Mouse (Mus musculus) forebrain, embryonic 12.5 days (tissue): ENCODE measurements around the gene Crocc. TPM values are rescaled to one million over a fixed set of nuclear protein-coding genes. Genes with fewer than 3 reads are reported as not detected.

Experiments used
- ATAC-seq: fragments of 200-750 bp; cut with Nextera tagmentation; 2 replicates; pipeline ENCODE4 v1.8.0; 2017; ENCODE audit warnings: moderate TSS enrichment; ENCODE audit not compliant: low FRiP score
- H3K27ac ChIP-seq: fragments of 300-500 bp; sonication (generic); 2 replicates; pipeline ENCODE4 v1.5.1; 2016; ENCODE audit warnings: mild to moderate bottlenecking
- H3K27me3 ChIP-seq: fragments of 300-500 bp; sonication (generic); 2 replicates; pipeline ENCODE4 v1.6.1; 2016; ENCODE audit warnings: mild to moderate bottlenecking
- H3K36me3 ChIP-seq: fragments of 300-500 bp; sonication (generic); replicated peaks from 2 replicates; pipeline ENCODE4 v1.6.1; 2016; ENCODE audit warnings: mild to moderate bottlenecking
- H3K4me1 ChIP-seq: fragments of 300-500 bp; sonication (generic); 2 replicates; pipeline ENCODE4 v1.6.1; 2016
- H3K4me2 ChIP-seq: fragments of 300-500 bp; sonication (generic); 2 replicates; pipeline ENCODE4 v1.6.1; 2016; ENCODE audit warnings: mild to moderate bottlenecking, moderate library complexity
- H3K4me3 ChIP-seq: fragments of 300-500 bp; sonication (generic); replicated peaks from 2 replicates; pipeline ENCODE4 v1.5.1; 2016; ENCODE audit warnings: mild to moderate bottlenecking
- H3K9ac ChIP-seq: fragments of 300-500 bp; sonication (generic); 2 replicates; pipeline ENCODE4 v1.6.1; 2016; ENCODE audit warnings: mild to moderate bottlenecking
- H3K9me3 ChIP-seq: fragments of 300-500 bp; sonication (generic); 2 replicates; pipeline ENCODE4 v1.6.1; 2016
- WGBS: fragments of 180-500 bp; shearing (Covaris S2); methylation state at CpG from one replicate; pipeline ENCODE4 v1.1.7; 2016; 5-methylcytosine and 5-hydroxymethylcytosine counted together
- polyA plus RNA-seq: library from polyadenylated mRNA; unstranded; fragments of >200 nt; fragmentation: Nextera tagmentation; extraction: Ambion mirVana; gene quantifications from 2 replicates; pipeline ENCODE4 v1.2.1, GENCODE M21; 2016

Crocc gene
- polyA plus RNA-seq, 1 experiment from 2014 or later = 17.4 TPM

DNA sequence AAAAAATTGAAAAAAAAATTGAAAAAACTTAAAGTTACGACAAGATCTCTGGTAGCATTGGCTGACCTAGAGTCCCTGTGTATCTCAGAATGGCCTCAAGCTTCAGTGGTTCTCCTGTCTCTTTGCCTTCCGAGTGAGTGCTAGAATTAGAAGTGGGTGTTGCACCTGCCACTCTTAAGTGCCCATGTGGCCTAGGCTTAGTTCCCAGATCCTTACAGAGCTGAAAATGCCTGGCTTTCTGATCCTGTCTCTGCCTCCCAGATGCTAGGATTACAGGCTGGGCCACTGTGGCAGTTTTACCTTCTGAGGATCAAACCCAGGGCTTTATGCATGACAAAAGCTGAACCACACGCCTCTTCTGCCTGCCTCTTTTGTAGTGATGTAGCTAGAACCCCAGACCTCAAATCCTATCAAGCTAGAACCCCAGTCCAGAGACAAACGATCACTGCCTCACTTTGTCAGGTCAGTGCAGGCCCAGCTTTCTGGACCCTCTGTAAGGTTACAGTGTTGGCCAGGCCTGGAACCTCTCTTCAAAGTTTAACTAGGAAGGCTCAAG is 3.8 kb upstream of the Crocc start:
- 79% methylated on average over 4 of the region's 4 CpGs for WGBS
- Histone ChIP-seq H3K4me3 (no peak overlapping the region), H3K27me3 (no peaks in the 10 kb centered on the region), H3K9ac (no peak overlapping the region), H3K9me3 (no peaks in the 10 kb centered on the region), H3K4me2 (no peak overlapping the region), H3K4me1 (peaks cover 16% of the 10 kb centered on the region), H3K27ac (no peak overlapping the region), H3K36me3 (peaks cover 36% of the 10 kb centered on the region)
- no peak for ATAC-seq

DNA sequence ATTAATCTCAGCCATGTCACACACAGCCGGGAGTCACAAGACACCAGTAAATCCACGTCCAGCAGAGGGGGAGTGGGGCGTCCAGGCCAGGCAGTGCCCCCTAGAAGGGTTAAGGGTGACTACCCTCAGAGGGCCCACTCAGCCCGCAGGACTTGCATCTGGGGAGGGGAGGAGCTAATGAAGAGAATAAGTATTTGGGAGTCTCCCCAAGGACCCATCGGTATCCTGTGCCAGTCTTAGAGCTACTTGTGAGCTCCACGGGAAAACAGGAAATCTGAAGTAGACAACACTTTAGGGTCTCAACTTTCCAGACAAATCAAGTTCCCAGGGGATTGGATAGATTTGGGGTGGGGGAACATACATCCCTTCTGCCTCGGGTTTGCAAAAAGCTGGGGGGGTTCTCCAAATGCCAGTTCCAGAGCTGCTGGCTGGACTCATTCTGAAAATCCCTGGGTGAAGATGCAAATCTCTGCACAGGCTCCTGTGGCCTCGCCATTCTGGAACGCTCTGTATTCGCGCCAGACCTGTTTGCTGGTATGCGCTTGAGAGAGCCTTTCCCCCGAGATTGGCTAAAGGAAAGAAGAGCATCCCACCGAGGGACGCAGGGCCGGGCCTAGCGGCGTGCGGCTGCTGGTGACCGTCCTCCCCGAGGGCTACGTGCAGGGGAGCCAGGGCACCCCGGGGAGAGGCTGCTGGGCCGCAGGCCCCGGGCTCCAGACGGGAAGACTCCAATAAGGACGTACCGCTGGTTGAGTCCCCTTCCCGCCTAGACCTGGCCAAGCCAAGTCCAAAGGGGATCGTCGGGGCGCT is 529 bp downstream of the Crocc start:
- no peak; the same call in 1 of the 2 replicates for ATAC-seq
- Histone ChIP-seq H3K9ac (peak overlapping the region; percentile 77), H3K27me3 (no peaks in the 10 kb centered on the region), H3K27ac (peak overlapping the region; percentile 88), H3K9me3 (no peaks in the 10 kb centered on the region), H3K36me3 (peaks cover 26% of the 10 kb centered on the region), H3K4me2 (peak overlapping the region; percentile 70), H3K4me3 (peak overlapping the region; percentile 57), H3K4me1 (peaks cover 23% of the 10 kb centered on the region)
- 2% methylated on average over 32 of the region's 32 CpGs for WGBS

DNA sequence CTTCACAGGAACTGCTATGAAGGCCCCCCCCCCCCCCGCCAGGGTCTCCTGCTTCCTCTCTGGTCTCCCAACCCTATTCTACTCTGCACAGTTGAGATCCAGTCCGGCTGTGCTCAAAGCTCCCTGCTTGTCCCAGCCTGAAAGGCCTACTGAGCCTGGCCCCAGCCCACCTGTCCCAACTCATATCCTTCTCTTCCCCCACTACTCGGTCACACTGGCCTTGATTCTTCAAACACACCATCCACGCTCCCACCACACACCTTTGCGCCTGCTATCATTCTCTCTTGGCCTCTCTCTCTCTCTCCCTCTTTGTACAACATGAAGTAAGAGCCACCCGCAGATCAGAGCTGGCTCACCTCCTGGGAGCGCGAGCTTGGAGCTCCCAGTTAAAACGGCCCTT is 1.5 kb downstream of the Crocc start:
- 0 out of 2 replicates have a peak overlapping the region, but pooled peaks have one; percentile 19 for H3K27ac ChIP-seq
- peak overlapping the region; percentile 70; the same call in 1 of the 2 replicates for H3K4me2 ChIP-seq
- H3K9ac ChIP-seq = 0 out of 2 replicates have a peak overlapping the region, but pooled peaks have one; percentile 21
- H3K9me3 ChIP-seq = no peaks in the 10 kb centered on the region
- H3K4me1 ChIP-seq = peaks cover 29% of the 10 kb centered on the region
- no peak overlapping the region for H3K4me3 ChIP-seq
- no peaks in the 10 kb centered on the region for H3K27me3 ChIP-seq
- WGBS = 81% methylated on average over 8 of the region's 9 CpGs
- H3K36me3 ChIP-seq = peaks cover 29% of the 10 kb centered on the region
- no peak for ATAC-seq

DNA sequence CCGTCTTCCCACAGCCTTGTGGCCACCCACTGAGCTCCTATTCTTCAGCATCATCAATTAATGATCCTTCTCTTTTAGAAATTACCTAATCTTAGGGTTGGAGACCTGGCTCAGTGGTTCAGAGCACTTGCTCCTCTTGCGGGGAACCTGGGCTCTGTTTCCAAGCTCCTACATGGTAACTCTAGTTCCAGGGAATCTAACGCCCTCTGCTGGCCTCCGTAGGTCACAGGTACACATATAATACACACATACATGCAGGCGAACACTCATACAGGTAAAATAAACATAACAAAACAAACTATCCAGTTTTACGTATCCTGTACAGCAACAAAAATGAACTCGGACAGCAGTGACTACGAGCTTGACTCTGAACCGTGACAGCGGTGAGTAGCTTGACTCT is 3.4 kb downstream of the Crocc start:
- no peak overlapping the region for H3K27ac ChIP-seq
- no peak overlapping the region for H3K9ac ChIP-seq
- WGBS = 94% methylated on average over 10 of the region's 10 CpGs
- H3K27me3 ChIP-seq = no peaks in the 10 kb centered on the region
- H3K4me2 ChIP-seq = no peak overlapping the region
- no peaks in the 10 kb centered on the region for H3K9me3 ChIP-seq
- peaks cover 48% of the 10 kb centered on the region for H3K4me1 ChIP-seq
- H3K36me3 ChIP-seq = peaks cover 29% of the 10 kb centered on the region
- no peak overlapping the region for H3K4me3 ChIP-seq
- no peak for ATAC-seq

DNA sequence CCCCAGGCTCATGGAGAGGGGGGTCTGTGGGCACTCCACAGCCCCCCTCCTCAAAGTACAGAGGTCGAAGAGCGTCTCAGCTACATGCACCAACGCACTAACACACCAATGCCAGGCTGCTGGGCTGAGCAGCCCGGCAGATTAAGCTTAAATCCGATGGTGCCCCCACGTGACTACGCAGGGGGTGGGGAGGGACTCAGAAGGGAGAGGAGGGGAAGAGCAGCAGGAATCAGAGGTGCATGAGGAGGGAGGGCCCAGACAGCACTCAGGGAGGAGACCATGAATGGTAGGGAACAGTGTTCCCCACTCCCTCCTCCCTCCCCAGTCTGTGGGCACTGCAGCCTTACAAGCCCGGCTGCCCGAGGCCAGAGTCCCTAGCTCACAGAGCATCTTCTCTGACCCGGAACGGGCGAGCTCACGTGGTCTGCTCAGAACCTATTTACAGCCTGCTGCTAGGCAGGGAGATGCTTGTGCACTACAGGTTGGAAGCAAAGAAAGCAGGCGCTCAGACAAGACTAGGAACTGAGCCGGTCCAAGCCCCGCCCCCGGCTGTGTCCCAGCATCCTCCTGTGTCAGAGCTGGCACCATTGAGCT is 6.7 kb downstream of the Crocc start:
- no peaks in the 10 kb centered on the region for H3K9me3 ChIP-seq
- H3K4me3 ChIP-seq = peak overlapping the region; percentile 18
- peak overlapping the region; percentile 53; the same call in 1 of the 2 replicates for H3K9ac ChIP-seq
- H3K27ac ChIP-seq = peak overlapping the region; percentile 93
- peaks cover 29% of the 10 kb centered on the region for H3K36me3 ChIP-seq
- peak; percentile 70 for ATAC-seq
- peak overlapping the region; percentile 49 for H3K4me2 ChIP-seq
- WGBS = 3% methylated on average over 17 of the region's 17 CpGs
- H3K27me3 ChIP-seq = no peaks in the 10 kb centered on the region
- peaks cover 55% of the 10 kb centered on the region for H3K4me1 ChIP-seq

DNA sequence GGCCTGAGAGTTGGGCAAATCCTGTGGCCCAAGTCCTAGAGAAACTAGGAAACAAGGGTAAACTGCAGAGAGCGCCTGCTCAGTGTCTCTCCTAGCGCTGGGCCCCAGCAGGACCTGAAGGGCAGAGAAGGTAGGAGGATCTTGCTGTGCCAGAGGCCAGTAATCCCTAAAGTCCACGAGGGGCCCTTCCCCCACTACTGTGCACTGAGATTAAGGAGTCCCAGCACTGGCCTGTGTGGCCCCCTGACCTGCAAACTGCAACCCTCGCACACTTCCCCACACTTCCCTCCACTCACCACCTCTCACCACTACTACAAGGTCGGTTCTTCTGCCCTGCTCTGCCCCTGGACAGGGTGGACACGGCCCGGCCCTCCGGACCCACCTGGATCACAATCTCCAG is 7.2 kb downstream of the Crocc start:
- Histone ChIP-seq H3K27me3 (no peaks in the 10 kb centered on the region), H3K4me3 (peak overlapping the region; percentile 18), H3K4me2 (peak overlapping the region; percentile 49), H3K27ac (peak overlapping the region; percentile 93), H3K4me1 (peaks cover 59% of the 10 kb centered on the region), H3K9me3 (no peaks in the 10 kb centered on the region), H3K9ac (peak overlapping the region; percentile 53; the same call in 1 of the 2 replicates), H3K36me3 (peaks cover 29% of the 10 kb centered on the region)
- 23% methylated on average over 8 of the region's 8 CpGs for WGBS
- no peak for ATAC-seq

DNA sequence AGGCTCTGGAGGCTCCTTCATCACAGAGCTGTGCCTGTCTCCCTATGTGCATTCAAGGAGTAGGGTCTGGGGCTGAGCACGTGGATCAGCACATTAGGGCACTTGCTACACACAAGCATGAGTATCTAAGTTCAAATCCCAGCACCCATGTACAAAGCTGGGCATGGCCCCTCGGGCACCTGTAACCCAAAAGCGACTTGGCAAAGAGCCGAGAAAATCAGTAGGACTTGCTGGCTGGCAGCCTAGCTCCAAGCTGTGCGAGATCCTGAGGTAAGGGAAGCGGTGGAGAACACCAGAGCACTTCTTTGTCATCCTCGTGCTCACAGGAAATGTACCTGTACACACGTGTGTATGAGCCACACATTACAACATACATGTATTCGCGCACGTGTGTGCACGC is 7.9 kb downstream of the Crocc start:
- Histone ChIP-seq H3K9me3 (no peaks in the 10 kb centered on the region), H3K27me3 (no peaks in the 10 kb centered on the region), H3K36me3 (peaks cover 27% of the 10 kb centered on the region), H3K4me3 (no peak overlapping the region), H3K9ac (peak overlapping the region; percentile 8; the same call in 1 of the 2 replicates), H3K4me2 (peak overlapping the region; percentile 49), H3K27ac (peak overlapping the region; percentile 93), H3K4me1 (peaks cover 62% of the 10 kb centered on the region)
- no peak for ATAC-seq
- WGBS = 78% methylated on average over 12 of the region's 12 CpGs

DNA sequence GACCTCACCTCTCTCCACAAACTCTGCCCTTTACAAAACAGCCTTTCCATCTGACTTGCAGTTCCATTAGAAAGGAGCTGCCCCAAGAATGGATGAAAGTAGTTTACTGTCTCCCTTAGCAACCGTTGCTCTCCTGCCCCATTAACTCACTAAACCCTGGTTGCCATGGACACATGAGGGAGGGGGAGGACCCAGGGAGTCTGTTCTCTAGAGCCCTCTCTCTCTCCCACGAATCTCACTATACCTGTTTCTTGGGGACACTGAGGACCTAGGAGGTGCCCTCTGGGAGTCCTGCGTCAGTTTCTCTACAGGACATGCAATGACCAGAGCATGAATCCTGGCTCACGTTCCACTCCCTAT is 10.9 kb downstream of the Crocc start:
- ATAC-seq = peak; percentile 75
- 15% methylated on average over 4 of the region's 4 CpGs for WGBS
- Histone ChIP-seq H3K4me3 (peak overlapping the region; percentile 7; the same call in 1 of the 2 replicates), H3K4me2 (peak overlapping the region; percentile 43), H3K27me3 (no peaks in the 10 kb centered on the region), H3K9ac (peak overlapping the region; percentile 41; the same call in 1 of the 2 replicates), H3K36me3 (peaks cover 22% of the 10 kb centered on the region), H3K9me3 (no peaks in the 10 kb centered on the region), H3K27ac (peak overlapping the region; percentile 98), H3K4me1 (peaks cover 69% of the 10 kb centered on the region)

DNA sequence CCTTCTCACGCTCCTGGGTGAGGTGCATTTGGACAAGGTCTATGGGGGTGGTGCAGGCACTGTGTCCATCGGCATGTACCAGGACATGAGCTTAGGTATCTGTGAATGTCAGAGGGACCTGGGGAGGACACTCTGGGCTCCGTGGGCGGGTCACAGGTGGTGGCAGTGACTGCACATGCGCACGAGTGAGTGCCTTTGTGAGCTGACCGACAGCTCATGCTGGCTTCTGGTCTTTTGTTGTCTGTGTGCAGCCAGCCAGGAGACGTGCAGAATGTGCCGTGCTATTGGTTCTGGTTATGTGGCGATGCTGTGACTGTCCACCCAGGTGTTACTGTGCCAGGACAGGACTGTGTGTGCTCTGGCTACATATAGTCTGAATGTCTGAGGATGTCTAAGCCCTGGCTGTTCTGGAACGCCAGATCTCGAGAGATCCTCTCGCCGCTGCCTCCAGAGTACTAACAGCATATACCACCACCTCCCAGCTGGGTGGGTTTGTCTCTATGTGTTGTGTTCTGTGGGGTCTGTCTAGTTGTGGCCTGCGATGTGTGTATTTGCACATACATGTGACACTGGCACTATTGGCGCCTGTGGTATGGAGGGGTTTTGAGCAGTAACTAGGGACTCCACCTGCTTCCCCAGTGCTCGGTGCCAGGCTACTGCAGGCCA is 11.4 kb downstream of the Crocc start:
- peak overlapping the region; percentile 43 for H3K4me2 ChIP-seq
- 30% methylated on average over 17 of the region's 17 CpGs for WGBS
- peaks cover 64% of the 10 kb centered on the region for H3K4me1 ChIP-seq
- H3K27ac ChIP-seq = peak overlapping the region; percentile 98
- peak; percentile 28 for ATAC-seq
- H3K27me3 ChIP-seq = no peaks in the 10 kb centered on the region
- peak overlapping the region; percentile 41; the same call in 1 of the 2 replicates for H3K9ac ChIP-seq
- H3K9me3 ChIP-seq = no peaks in the 10 kb centered on the region
- peak overlapping the region; percentile 7 for H3K4me3 ChIP-seq
- H3K36me3 ChIP-seq = peaks cover 22% of the 10 kb centered on the region

DNA sequence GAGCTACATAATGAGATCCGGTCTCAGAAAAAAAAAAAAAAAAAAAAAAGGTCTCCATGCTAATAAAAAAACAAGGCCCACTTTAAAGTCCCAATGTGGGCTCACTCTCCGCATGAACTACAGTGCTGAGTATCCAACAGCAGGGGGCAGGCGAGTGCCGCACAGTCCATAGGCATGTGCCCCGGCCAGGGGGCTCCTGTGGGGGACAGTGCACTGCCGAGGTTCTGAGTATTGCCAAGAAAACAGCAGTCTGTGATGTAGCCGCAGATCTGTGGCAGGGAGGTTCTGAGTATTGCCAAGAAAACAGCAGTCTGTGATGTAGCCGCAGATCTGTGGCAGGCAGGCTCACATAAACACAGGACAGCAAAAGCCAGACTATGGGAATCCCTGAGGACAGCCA is 15.5 kb downstream of the Crocc start:
- H3K4me1 ChIP-seq = peaks cover 29% of the 10 kb centered on the region
- no peak overlapping the region for H3K4me2 ChIP-seq
- H3K27me3 ChIP-seq = no peaks in the 10 kb centered on the region
- H3K9me3 ChIP-seq = no peaks in the 10 kb centered on the region
- ATAC-seq = peak; percentile 52; the same call in 1 of the 2 replicates
- peaks cover 61% of the 10 kb centered on the region for H3K36me3 ChIP-seq
- no peak overlapping the region for H3K4me3 ChIP-seq
- no peak overlapping the region for H3K27ac ChIP-seq
- H3K9ac ChIP-seq = no peak overlapping the region
- WGBS = 21% methylated on average over 8 of the region's 8 CpGs

DNA sequence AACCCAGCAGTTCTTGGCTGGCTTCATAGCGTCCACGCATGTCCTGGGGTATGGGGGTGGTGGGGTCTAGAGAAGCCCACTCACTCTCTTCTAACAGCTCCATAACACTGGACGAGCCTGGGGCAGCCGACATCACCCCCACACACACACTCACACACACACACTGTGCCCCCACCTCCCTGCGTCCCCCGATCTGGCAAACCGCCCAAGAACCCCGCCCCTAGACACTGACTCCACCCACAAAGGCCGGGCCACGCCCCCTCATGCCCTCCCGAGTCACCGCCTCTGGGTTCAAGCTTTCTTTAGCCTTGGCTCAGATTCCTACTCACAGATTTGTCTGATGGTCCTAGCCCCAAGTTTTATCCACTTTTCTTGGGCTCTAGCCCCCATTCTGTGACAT is 19.2 kb downstream of the Crocc start:
- Histone ChIP-seq H3K9ac (no peak overlapping the region), H3K4me1 (peaks cover 9% of the 10 kb centered on the region; the same call in 1 of the 2 replicates), H3K27me3 (no peaks in the 10 kb centered on the region), H3K36me3 (peaks cover 82% of the 10 kb centered on the region), H3K4me2 (no peak overlapping the region), H3K9me3 (no peaks in the 10 kb centered on the region), H3K4me3 (no peak overlapping the region), H3K27ac (no peak overlapping the region)
- 64% methylated on average over 12 of the region's 12 CpGs for WGBS
- ATAC-seq = no peak
